Mouse (Mus musculus) lung, adult 2 months (tissue): ENCODE measurements around the gene Zbtb49. TPM values are rescaled to one million over a fixed set of nuclear protein-coding genes. Genes with fewer than 3 reads are reported as not detected.

Experiments used
- DNase-seq: peaks from one replicate; pipeline ENCODE4 v3.0.0; 2022
- H3K4me1 ChIP-seq: fragments of 200-500 bp; 2 replicates; pipeline ENCODE4 v1.6.1; 2011; ENCODE audit warnings: low read length; ENCODE audit not compliant: control insufficient read depth, insufficient read depth
- H3K4me3 ChIP-seq: fragments of 200-500 bp; replicated peaks from 2 replicates; pipeline ENCODE3; 2011; ENCODE audit warnings: low read depth, mild to moderate bottlenecking, control low read depth, low read length; ENCODE audit errors: extremely low read depth
- CTCF ChIP-seq: fragments of 200-500 bp; IDR thresholded peaks from 2 replicates; pipeline ENCODE4 v1.5.1; 2011; ENCODE audit warnings: mild to moderate bottlenecking, low read length, control low read depth; ENCODE audit not compliant: insufficient read depth
- POLR2A ChIP-seq: fragments of 200-500 bp; IDR thresholded peaks from 2 replicates; pipeline ENCODE4 v1.6.1; 2011; ENCODE audit warnings: low read depth, mild to moderate bottlenecking, control low read depth, low read length, borderline replicate concordance; ENCODE audit errors: extremely low read depth
- WGBS: fragments of 180-500 bp; shearing (Covaris S2); methylation state at CpG from one replicate; pipeline ENCODE4 v1.1.7; 2018; 5-methylcytosine and 5-hydroxymethylcytosine counted together
- polyA plus RNA-seq: library from polyadenylated mRNA; depleted of rRNA; stranded (reverse); fragments of >200 nt; gene quantifications from 2 replicates; pipeline ENCODE4 v1.2.3, GENCODE M21; 2012

The Zbtb49 gene
- polyA plus RNA-seq, 1 experiment, result 18.9 TPM

DNA sequence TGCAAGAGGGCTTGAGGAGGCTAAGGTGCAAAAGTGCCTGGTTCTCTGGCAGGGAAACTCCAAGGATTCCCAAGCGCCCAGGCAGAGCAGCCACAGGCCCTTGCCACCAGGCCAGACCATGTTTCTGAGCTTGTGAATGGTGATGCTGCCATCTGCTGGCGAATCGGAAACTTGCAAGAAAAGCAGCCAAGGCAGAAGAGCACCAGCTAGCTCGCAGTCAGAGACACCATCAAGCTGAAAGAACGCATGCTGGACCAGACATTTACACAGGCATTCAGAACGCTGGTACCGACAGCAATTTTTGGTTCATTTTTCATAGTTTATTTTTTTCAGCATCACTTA lies 22.8 kb downstream of the Zbtb49 start:
- H3K4me1 ChIP-seq, result no peaks in the 10 kb centered on the region
- DNase-seq, result peak; percentile 81
- H3K4me3 ChIP-seq, result no peak overlapping the region
- TF ChIP-seq POLR2A (no peak), CTCF (peak; percentile 96)
- 14% methylated on average over 7 of the region's 7 CpGs for WGBS

DNA sequence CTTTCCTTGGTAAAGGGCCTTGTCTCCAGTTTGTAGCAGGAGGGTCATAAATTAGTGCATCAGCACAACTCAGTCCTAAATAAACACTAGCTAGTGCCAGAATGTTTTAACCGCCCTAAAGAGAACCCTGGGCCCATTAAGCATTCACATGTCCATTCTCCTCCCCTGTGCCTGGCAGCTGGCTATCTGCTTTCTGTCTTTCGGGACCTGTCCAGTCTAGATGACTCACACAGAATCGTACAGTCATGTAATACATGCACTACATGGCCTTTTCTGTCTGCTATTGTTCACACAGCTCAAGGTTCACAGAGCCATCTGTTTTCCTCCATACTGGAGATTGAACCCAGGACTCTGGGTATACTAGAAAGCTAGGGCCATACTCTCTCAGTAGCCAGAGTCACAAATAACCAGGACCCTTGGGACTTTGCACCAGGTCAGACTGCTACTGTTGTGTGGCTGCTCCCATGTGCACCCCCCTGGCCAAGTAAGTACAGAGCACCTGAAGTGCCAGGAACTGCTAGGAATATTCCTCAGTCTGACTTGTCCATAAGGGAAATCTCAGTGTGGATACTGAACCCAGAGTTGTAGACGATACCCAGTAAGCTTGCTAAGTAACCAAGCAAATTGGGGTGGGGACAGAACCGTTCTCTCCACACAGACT lies 23.3 kb downstream of the Zbtb49 start:
- 70% methylated on average over 5 of the region's 5 CpGs for WGBS

DNA sequence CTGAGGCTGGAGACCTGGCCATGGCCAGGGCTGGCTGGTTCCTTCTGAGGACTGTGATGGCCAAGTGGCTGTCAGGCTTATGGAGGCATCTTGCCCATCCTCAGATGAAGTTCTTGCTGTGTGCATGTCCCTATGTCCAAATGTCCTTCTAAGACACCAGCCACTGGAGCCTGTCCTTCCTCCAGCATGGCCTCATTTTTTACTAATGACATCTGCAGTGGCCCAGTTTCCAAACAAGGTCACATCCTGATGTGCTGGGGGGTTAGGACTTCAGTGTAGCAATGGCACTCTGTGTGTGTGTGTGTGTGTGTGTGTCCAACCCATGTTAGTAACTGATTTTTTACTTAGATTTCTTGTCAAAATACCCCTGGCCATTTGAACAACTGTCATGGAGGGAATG lies 24.3 kb downstream of the Zbtb49 start:
- Histone ChIP-seq H3K4me1 (no peaks in the 10 kb centered on the region), H3K4me3 (no peak overlapping the region)
- no peak for TF ChIP-seq CTCF
- no peak for TF ChIP-seq POLR2A
- no peak for DNase-seq

More for the DNA sequence above, 23.3 kb downstream of the Zbtb49 start:
- no peaks in the 10 kb centered on the region for H3K4me1 ChIP-seq
- TF ChIP-seq POLR2A (no peak), CTCF (no peak)
- DNase-seq, result no peak
- H3K4me3 ChIP-seq, result no peak overlapping the region

DNA sequence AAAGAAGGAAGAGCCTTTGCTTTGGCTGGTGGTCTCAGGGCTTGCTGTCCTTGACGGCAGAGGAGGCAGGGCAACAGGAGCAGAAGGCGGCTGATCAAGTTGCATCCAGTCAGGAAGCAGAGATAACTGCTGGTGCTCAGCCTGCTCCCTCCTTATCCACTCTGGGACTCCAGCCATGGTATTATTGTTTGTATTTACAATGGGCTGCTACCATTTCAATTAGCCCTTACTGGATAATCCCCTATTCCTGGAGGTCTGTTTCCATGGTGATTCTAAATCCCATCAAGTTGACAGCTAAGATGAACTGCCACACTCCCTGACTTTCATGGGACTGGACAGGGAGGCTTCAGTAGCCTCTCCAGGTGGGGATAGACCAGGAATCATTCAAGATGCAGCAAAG lies 25.3 kb downstream of the Zbtb49 start:
- Histone ChIP-seq H3K4me3 (no peak overlapping the region), H3K4me1 (no peaks in the 10 kb centered on the region)
- TF ChIP-seq POLR2A, result no peak
- TF ChIP-seq CTCF, result no peak
- no peak for DNase-seq
- 40% methylated on average over 2 of the region's 2 CpGs for WGBS

DNA sequence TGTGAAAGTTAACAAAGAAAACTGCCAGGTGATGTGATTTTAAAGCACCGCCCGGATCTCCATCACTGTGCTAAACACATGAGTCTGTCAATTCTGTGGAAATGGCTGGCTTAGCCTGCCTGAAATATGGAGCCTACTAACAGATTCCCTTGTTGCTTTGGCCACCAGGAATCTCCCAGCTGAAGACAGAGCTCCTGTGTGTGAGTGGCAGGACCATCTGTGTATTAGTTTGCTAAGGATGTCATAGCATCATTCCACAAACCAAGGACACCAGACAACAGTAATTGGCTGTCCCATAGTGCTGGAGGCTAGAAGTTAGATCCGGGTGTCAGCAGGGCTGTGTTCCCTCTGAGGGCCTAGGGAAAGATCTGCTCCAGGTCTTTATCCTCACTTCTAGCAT lies 29.4 kb downstream of the Zbtb49 start:
- DNase-seq, result no peak
- Histone ChIP-seq H3K4me1 (no peaks in the 10 kb centered on the region), H3K4me3 (no peak overlapping the region)
- 96% methylated on average over 3 of the region's 3 CpGs for WGBS
- TF ChIP-seq POLR2A, result no peak

DNA sequence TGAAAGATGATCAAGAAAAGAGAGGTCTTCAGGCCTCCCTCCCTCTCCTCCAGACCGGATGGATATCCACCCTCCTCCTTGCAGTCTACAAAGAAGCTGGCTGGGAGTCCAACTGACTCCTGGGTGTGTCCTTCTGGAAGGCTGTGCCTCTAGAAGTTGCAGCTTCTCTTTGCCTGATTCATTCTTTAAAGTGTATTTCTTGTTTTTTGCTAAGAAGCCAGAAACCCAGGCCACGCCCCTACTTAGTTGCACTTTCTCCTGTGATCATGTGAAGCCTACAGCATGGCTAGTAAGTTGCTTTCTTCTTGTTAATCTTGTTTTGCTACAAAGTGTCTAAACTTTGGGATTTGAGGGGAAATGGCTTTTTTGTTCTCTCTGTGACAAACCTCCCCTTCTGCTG lies 33.3 kb downstream of the Zbtb49 start:
- TF ChIP-seq CTCF (no peak), POLR2A (no peak)
- DNase-seq, result no peak
- WGBS, result 66% methylated on average over 2 of the region's 2 CpGs
- Histone ChIP-seq H3K4me1 (no peaks in the 10 kb centered on the region), H3K4me3 (no peak overlapping the region)

DNA sequence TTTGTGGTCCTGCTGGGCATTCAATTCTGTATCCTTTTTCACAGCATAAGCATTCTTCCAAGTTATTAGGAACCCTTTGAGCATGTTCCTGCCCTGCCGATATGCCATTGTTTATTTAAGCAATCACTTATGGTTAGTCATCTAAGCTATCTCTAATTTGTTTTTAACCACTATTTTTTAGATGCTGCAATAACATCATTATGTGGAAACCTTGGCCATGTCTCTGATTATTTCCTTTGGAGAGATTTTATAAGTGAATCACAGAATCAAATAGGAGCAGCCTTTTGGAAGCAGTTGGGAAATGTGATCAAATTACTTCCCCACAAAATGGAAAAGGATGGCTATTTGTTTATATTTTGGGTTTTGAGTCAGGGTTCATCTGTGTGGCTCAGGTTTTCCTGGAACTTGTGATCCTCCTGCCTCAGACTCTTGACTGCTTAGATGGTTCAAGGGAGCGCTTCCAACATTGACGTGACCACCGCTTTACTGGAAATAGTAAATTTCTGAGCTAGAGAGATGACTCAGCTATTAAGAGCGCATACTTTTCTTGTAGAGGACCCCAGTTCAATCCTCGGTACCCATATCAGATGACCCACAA lies 35.5 kb downstream of the Zbtb49 start:
- DNase-seq, result no peak
- TF ChIP-seq CTCF, result no peak
- TF ChIP-seq POLR2A, result no peak
- WGBS, result 74% methylated on average over 6 of the region's 6 CpGs
- Histone ChIP-seq H3K4me1 (no peaks in the 10 kb centered on the region), H3K4me3 (no peak overlapping the region)

DNA sequence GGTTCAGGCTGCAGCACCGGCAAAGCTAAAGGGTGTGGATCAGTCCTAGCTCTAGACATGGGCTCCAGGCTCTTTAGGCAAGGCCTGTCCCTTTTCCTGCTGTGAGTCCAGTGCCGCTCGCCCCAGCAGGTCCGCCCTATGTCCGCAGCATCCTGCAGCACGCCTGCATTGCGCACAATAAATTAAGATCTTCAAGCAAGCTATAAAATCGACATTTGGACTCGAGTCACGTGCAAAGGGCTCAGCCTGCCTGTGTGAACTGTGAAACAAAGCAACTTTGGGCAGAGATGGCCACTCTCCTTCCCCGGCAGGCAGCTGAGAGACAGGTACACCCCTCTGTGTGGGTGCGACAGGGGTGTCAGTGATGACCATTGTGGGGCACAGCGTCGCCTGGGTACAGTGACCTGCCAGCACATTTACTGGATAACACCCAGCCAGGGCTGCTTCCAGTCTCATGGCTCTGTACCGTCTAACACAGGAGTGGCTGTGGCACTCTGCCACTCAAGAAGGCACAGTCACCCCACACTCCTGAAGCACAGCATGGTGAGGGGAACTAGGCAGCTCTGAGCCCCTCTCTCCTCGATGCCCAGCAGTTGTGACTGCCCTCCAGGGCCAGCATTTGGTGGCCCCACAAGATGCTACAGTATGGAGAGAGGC lies 45.9 kb downstream of the Zbtb49 start:
- Histone ChIP-seq H3K4me3 (no peak overlapping the region), H3K4me1 (no peaks in the 10 kb centered on the region)
- TF ChIP-seq POLR2A, result no peak
- no peak for TF ChIP-seq CTCF
- no peak for DNase-seq
- 78% methylated on average over 16 of the region's 16 CpGs for WGBS

DNA sequence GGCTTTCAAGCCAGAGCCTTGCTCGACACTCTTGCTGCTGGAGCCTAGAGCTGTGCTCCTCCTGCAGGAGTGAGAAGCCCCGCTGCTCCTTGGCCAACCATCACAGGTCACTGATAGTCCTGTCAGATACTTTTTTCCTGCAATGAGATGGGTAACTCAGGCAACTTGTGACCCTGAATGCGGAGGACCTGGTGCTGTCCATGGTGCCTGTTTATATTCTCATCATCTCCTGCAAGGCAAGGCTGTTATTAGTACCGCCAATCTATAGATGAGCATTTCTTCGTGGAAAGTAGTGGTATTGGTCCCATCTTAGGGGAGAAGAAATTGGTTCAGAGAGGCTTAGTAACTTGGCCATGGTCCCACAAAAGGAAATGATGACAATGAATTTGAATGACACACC lies 46.5 kb downstream of the Zbtb49 start:
- no peak overlapping the region for H3K4me3 ChIP-seq
- no peaks in the 10 kb centered on the region for H3K4me1 ChIP-seq
- TF ChIP-seq POLR2A (no peak), CTCF (no peak)
- 43% methylated on average over 5 of the region's 5 CpGs for WGBS
- no peak for DNase-seq

DNA sequence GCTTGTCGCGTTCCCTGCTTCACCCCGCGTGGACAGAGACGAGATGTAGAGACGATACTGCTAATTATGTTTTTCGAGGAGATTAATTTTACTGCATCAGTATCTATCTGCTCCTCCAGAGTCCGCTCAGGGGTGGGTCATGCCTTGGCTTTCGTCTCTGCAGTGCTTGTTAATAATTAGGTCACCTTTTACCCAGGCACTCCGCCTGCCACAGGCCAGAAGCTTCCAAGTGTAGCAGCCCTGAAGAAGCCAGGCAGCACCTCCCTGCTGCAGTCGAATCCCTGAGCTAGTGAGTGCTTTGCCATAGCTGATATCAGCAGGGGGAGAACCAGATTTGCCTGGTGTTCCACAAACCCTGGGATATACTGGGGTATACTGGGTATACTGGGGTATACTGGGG lies 51.8 kb downstream of the Zbtb49 start:
- no peak for DNase-seq
- WGBS, result 74% methylated on average over 11 of the region's 11 CpGs
- TF ChIP-seq POLR2A (no peak), CTCF (no peak)
- Histone ChIP-seq H3K4me1 (no peaks in the 10 kb centered on the region), H3K4me3 (no peak overlapping the region)
